Mouse (Mus musculus) thymus, adult 2 months (tissue): ENCODE measurements around the gene Alg1.

ENCODE experiments used
- CTCF ChIP-seq: fragments of 200-500 bp; IDR thresholded peaks from 2 replicates; pipeline ENCODE4 v1.5.1; 2012; ENCODE audit warnings: mild to moderate bottlenecking, control low read depth, low read length, moderate library complexity, borderline replicate concordance; ENCODE audit not compliant: control insufficient read depth, poor library complexity, insufficient read depth; ENCODE audit errors: extremely low read depth
- POLR2A ChIP-seq: fragments of 200-500 bp; IDR thresholded peaks from 2 replicates; pipeline ENCODE4 v1.6.1; 2012; ENCODE audit warnings: mild to moderate bottlenecking, low read length, control low read depth, moderate library complexity; ENCODE audit not compliant: control insufficient read depth, poor library complexity, insufficient read depth; ENCODE audit errors: extremely low read depth

GRCm38 (mm10) chr16:5254346-5255025 lies 21.1 kb downstream of the Alg1 start:
- TF ChIP-seq CTCF: peak; percentile 98
- TF ChIP-seq POLR2A: no peak
